Mouse (Mus musculus) c-Kit-positive CD71-positive TER-119-negative erythroid progenitor cells, embryonic 14.5 days (primary cell): ENCODE data around the gene Olfr419.

ENCODE experiments used
- DNase-seq: peaks from one replicate; pipeline ENCODE4 v3.0.0-alpha.2; 2013; ENCODE audit warnings: low read depth

Gene Olfr419

GRCm38 (mm10) chr1:174251961-174252360 is at the start of gene Olfr419:
Olfr419 (minus strand) TSS chr1:174252061.
- no peak for DNase-seq

GRCm38 (mm10) chr1:174270643-174271042 is 18.8 kb upstream of the Olfr419 start:
- DNase-seq, result no peak

- no peak for DNase-seq
Measured at GRCm38 (mm10) chr1:174269162-174269561, 17.3 kb upstream of the Olfr419 start.

- no peak for DNase-seq
Measured at GRCm38 (mm10) chr1:174267816-174268215, 16.0 kb upstream of the Olfr419 start.

- no peak for DNase-seq
Measured at GRCm38 (mm10) chr1:174250376-174250775, 1.5 kb downstream of the Olfr419 start.

- no peak for DNase-seq
Measured at GRCm38 (mm10) chr1:174247170-174247569, 4.7 kb downstream of the Olfr419 start.

- DNase-seq, result no peak
Measured at GRCm38 (mm10) chr1:174246080-174246479, 5.8 kb downstream of the Olfr419 start.

GRCm38 (mm10) chr1:174244621-174245020 is 7.2 kb downstream of the Olfr419 start:
- no peak for DNase-seq

- no peak for DNase-seq
Measured at GRCm38 (mm10) chr1:174239916-174240315, 11.9 kb downstream of the Olfr419 start.

GRCm38 (mm10) chr1:174216528-174217204 is 35.2 kb downstream of the Olfr419 start:
- no peak for DNase-seq

- DNase-seq, result no peak
Measured at GRCm38 (mm10) chr1:174215270-174216038, 36.4 kb downstream of the Olfr419 start.

- no peak for DNase-seq
Measured at GRCm38 (mm10) chr1:174212286-174212685, 39.6 kb downstream of the Olfr419 start.

GRCm38 (mm10) chr1:174204699-174205098 is 47.2 kb downstream of the Olfr419 start:
- DNase-seq, result no peak
